Comparison of ENCODE assay signal across 8 mouse cellular contexts in the genomic region with DNA sequence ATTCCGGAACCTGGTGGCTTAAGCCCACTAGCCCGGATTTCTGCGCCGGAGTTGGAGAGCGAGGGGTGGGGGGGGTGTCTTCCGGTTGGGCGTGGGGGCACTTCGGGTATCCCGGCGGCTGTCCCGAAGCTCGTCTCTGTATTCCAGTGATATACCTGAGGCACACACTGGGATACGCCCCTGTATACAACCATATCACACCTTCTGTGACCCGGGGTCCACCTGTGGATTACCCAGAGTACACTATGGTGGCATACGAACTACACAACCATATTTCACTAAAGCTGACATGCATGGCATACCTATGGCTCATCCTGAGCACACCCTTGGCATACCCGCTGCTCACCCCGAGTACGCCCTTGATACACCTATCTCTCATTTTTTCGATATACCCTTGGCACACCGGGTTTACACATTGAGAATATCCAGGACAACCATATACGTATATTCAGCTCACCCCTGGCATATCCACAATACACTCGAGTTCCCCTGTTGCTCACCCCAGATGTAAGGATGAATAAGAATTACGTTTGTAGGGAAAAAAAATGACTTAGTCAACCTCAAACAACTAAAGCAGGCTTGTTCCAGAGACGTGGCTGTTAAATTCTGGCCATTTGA. TPM values are rescaled to one million over a fixed set of nuclear protein-coding genes. Genes with fewer than 3 reads are reported as not detected.
DNase-seq lines count a peak whose midpoint lies in the region; ATAC-seq lines count a peak whose summit lies in the region.

No protein-coding gene starts in this region.

- peak overlapping the region; percentile 98 for H3K27ac ChIP-seq in kidney, embryonic 14.5 days (ENCODE audit: low read depth, low read length)
- peak overlapping the region; percentile 99 for H3K27ac ChIP-seq in forebrain, embryonic 16.5 days (ENCODE audit: low read length)
- peak overlapping the region; percentile 98 for H3K27ac ChIP-seq in midbrain, embryonic 12.5 days (replicated peaks)

- H3K27me3 ChIP-seq in kidney, embryonic 14.5 days (ENCODE audit: control insufficient read depth, insufficient read depth, low read length): no peaks in the 10 kb centered on the region
- H3K27me3 ChIP-seq in forebrain, embryonic 16.5 days (replicated peaks; ENCODE audit: control insufficient read depth, insufficient read depth, low read length): no peaks in the 10 kb centered on the region
- no peaks in the 10 kb centered on the region for H3K27me3 ChIP-seq in midbrain, embryonic 12.5 days

- peak; percentile 20 for ATAC-seq in kidney, embryonic 14.5 days (ENCODE audit: low FRiP score, low TSS enrichment)
- peak; percentile 15 for ATAC-seq in forebrain, embryonic 16.5 days
- ATAC-seq in midbrain, embryonic 12.5 days (ENCODE audit: low FRiP score, low read depth): peak; percentile 19
- no peak; the same call in 1 of the 2 replicates for ATAC-seq in monocyte, adult 5-6 weeks (replicated peaks; ENCODE audit: insufficient number of reproducible peaks, low FRiP score, low TSS enrichment, poor library complexity, severe bottlenecking)

- peak overlapping the region; percentile 68 for H3K4me2 ChIP-seq in kidney, embryonic 14.5 days (replicated peaks; ENCODE audit: low read depth, low read length)
- peak overlapping the region; percentile 59 for H3K4me2 ChIP-seq in forebrain, embryonic 16.5 days (ENCODE audit: low read length)
- H3K4me2 ChIP-seq in midbrain, embryonic 12.5 days (replicated peaks): peak overlapping the region; percentile 97

- peak overlapping the region; percentile 70 for H3K4me3 ChIP-seq in kidney, embryonic 14.5 days (ENCODE audit: low read length)
- peak overlapping the region; percentile 81 for H3K4me3 ChIP-seq in forebrain, embryonic 16.5 days (replicated peaks; ENCODE audit: low read length)
- peak overlapping the region; percentile 69 for H3K4me3 ChIP-seq in midbrain, embryonic 12.5 days

- H3K9me3 ChIP-seq in kidney, embryonic 14.5 days (ENCODE audit: control insufficient read depth, low read length): no peaks in the 10 kb centered on the region
- H3K9me3 ChIP-seq in forebrain, embryonic 16.5 days (ENCODE audit: control insufficient read depth, low read length): no peaks in the 10 kb centered on the region
- H3K9me3 ChIP-seq in midbrain, embryonic 12.5 days: no peaks in the 10 kb centered on the region

- peak overlapping the region; percentile 95 for H3K9ac ChIP-seq in kidney, embryonic 14.5 days (ENCODE audit: low read depth, low read length)
- H3K9ac ChIP-seq in forebrain, embryonic 16.5 days (replicated peaks; ENCODE audit: low read depth, low read length): peak overlapping the region; percentile 88
- peak overlapping the region; percentile 83 for H3K9ac ChIP-seq in midbrain, embryonic 12.5 days (replicated peaks)

- peaks cover 20% of the 10 kb centered on the region; the same call in 1 of the 2 replicates for H3K36me3 ChIP-seq in kidney, embryonic 14.5 days (ENCODE audit: control insufficient read depth, insufficient read depth, low read length)
- peaks cover 11% of the 10 kb centered on the region for H3K36me3 ChIP-seq in forebrain, embryonic 16.5 days (ENCODE audit: control insufficient read depth, insufficient read depth)
- H3K36me3 ChIP-seq in midbrain, embryonic 12.5 days: peaks cover 21% of the 10 kb centered on the region

- H3K4me1 ChIP-seq in kidney, embryonic 14.5 days (ENCODE audit: control insufficient read depth, insufficient read depth, low read length): peaks cover 15% of the 10 kb centered on the region
- H3K4me1 ChIP-seq in forebrain, embryonic 16.5 days (replicated peaks; ENCODE audit: control insufficient read depth, insufficient read depth, low read length): peaks cover 31% of the 10 kb centered on the region
- H3K4me1 ChIP-seq in midbrain, embryonic 12.5 days: peaks cover 33% of the 10 kb centered on the region

- DNase-seq in kidney, postnatal 14 days: no peak
- DNase-seq in Muller cell, postnatal 12 days (ENCODE audit: inconsistent ontology term): peak; percentile 29
- DNase-seq in ovary, postnatal 10 days (ENCODE audit: low spot score): no peak
- no peak for DNase-seq in cerebellum, postnatal 25 days

- 17% methylated on average over 24 of the region's 24 CpGs for WGBS in kidney, embryonic 14.5 days
- WGBS in forebrain, embryonic 16.5 days: 15% methylated on average over 24 of the region's 24 CpGs
- WGBS in midbrain, embryonic 12.5 days: 18% methylated on average over 24 of the region's 24 CpGs

RNA-seq across cellular contexts. Expression of a gene that starts 0.9 kb away (rescaled TPM):
- 36.7 and 46.8 TPM in 2 replicates for polyA plus RNA-seq in kidney, embryonic 14.5 days (2014; fragmentation: Nextera tagmentation; extraction: Ambion mirVana)
- polyA plus RNA-seq in forebrain, embryonic 16.5 days (2015; fragmentation: Nextera tagmentation; extraction: Ambion mirVana): 53.6 and 62.2 TPM in 2 replicates
- 64.9 and 68.9 TPM in 2 replicates for polyA plus RNA-seq in midbrain, embryonic 12.5 days (2016; fragmentation: Nextera tagmentation; extraction: Ambion mirVana)
- total RNA-seq in monocyte, adult 5-6 weeks (2017): 2.8 to 16.3 TPM (median 7.1 TPM) in 3 replicates

RNA-seq across cellular contexts. Expression of a gene that starts 1.0 kb away (rescaled TPM):
- 64.0 and 79.7 TPM in 2 replicates for polyA plus RNA-seq in kidney, embryonic 14.5 days (2014; fragmentation: Nextera tagmentation; extraction: Ambion mirVana)
- 144 and 164 TPM in 2 replicates for polyA plus RNA-seq in forebrain, embryonic 16.5 days (2015; fragmentation: Nextera tagmentation; extraction: Ambion mirVana)
- polyA plus RNA-seq in midbrain, embryonic 12.5 days (2016; fragmentation: Nextera tagmentation; extraction: Ambion mirVana): 85.9 and 88.3 TPM in 2 replicates
- total RNA-seq in monocyte, adult 5-6 weeks (2017): 10.2 to 21.2 TPM (median 16.0 TPM) in 3 replicates

RNA-seq across cellular contexts. Expression of a gene that starts 10.2 kb away (rescaled TPM):
- polyA plus RNA-seq in kidney, embryonic 14.5 days (2014; fragmentation: Nextera tagmentation; extraction: Ambion mirVana): 9.6 and 18.0 TPM in 2 replicates
- polyA plus RNA-seq in forebrain, embryonic 16.5 days (2015; fragmentation: Nextera tagmentation; extraction: Ambion mirVana): 0.67 and 0.93 TPM in 2 replicates
- 0.86 and 1.4 TPM in 2 replicates for polyA plus RNA-seq in midbrain, embryonic 12.5 days (2016; fragmentation: Nextera tagmentation; extraction: Ambion mirVana)
- not detected in 3 replicates for total RNA-seq in monocyte, adult 5-6 weeks (2017)

RNA-seq across cellular contexts. Expression of a gene that starts 36.7 kb away (rescaled TPM):
- polyA plus RNA-seq in kidney, embryonic 14.5 days (2014; fragmentation: Nextera tagmentation; extraction: Ambion mirVana): 1.4 and 1.6 TPM in 2 replicates
- polyA plus RNA-seq in forebrain, embryonic 16.5 days (2015; fragmentation: Nextera tagmentation; extraction: Ambion mirVana): 0.47 and 0.52 TPM in 2 replicates
- polyA plus RNA-seq in midbrain, embryonic 12.5 days (2016; fragmentation: Nextera tagmentation; extraction: Ambion mirVana): 0.39 and 0.68 TPM in 2 replicates
- not detected in 3 replicates for total RNA-seq in monocyte, adult 5-6 weeks (2017)

RNA-seq across cellular contexts. Expression of a gene that starts 49.5 kb away (rescaled TPM):
- 40.2 and 58.1 TPM in 2 replicates for polyA plus RNA-seq in kidney, embryonic 14.5 days (2014; fragmentation: Nextera tagmentation; extraction: Ambion mirVana)
- polyA plus RNA-seq in forebrain, embryonic 16.5 days (2015; fragmentation: Nextera tagmentation; extraction: Ambion mirVana): 0.55 and 2.0 TPM in 2 replicates
- polyA plus RNA-seq in midbrain, embryonic 12.5 days (2016; fragmentation: Nextera tagmentation; extraction: Ambion mirVana): 0.64 and 1.3 TPM in 2 replicates
- total RNA-seq in monocyte, adult 5-6 weeks (2017): not detected in 3 replicates
